Mouse (Mus musculus) G1E (cell line): Measurements from ENCODE around the gene Dop1a.

Experiments
- CTCF ChIP-seq: IDR thresholded peaks from 2 replicates; pipeline ENCODE4 v1.5.1; 2012; ENCODE audit warnings: low read depth, low read length, inconsistent platforms, mixed read lengths
- POLR2AphosphoS5 ChIP-seq: IDR thresholded peaks from 2 replicates; pipeline ENCODE4 v1.6.1; 2012; ENCODE audit warnings: low read depth, low read length, inconsistent platforms; ENCODE audit not compliant: insufficient replicate concordance
- TAL1 ChIP-seq: conservative IDR thresholded peaks from 2 replicates; pipeline ENCODE4 v1.6.1; 2012; ENCODE audit warnings: low read depth, low read length, inconsistent platforms, mixed read lengths

- peak; percentile 12; the same call in 1 of the 2 replicates for TF ChIP-seq CTCF
- TF ChIP-seq TAL1: no peak
- TF ChIP-seq POLR2AphosphoS5: no peak
Observed at GRCm38 (mm10) chr9:86592676-86593668, 126.0 kb downstream of the Dop1a start.
